Mouse (Mus musculus) ovary, postnatal 10 days (tissue): ENCODE data around the gene Slc27a5.
A peak's percentile ranks its signal among the peaks of the same experiment; 100 is the strongest.

Experiments
- DNase-seq: peaks from one replicate; pipeline ENCODE4 v3.0.0; 2022; ENCODE audit warnings: low spot score

Gene Slc27a5

DNA sequence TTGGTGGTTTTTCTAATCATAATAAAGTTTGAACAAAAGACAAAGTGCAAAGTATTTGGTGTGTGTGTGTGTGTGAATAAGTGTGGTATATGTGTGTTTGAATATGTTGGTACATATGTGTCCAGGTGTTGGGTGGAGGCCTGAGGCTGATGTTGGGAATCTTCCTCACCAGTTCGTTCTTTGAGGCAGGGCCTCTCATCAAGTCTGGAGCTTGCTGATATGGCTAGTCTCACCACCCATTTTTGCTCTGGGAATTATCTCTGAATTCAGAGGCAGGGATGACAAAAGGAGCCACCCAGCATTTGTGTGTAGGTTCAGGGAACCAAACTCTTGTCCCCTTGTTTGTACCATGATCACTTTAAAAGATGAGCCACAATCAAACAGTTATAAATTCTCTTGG, 12.3 kb downstream of the Slc27a5 start:
- no peak for DNase-seq

DNA sequence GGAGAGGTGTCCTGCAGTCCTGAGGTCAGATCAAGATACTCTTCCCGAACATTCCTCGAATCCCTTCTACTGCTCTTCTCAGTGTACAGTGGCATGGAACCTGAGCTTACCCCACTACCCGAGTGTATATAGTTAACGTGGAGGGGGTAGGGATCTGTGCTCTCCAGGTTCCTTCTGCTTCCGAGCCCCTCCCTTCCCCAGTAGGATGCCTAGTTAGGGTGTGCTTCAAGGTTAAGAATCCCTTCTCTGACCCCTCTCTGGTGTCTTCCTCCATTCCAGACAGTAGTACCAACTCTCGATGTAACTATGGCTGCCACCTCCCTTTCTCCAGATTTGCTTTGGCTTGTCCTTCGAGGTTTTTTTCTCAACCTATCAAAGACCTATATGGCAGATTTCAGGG, 17.7 kb downstream of the Slc27a5 start:
- no peak for DNase-seq

DNA sequence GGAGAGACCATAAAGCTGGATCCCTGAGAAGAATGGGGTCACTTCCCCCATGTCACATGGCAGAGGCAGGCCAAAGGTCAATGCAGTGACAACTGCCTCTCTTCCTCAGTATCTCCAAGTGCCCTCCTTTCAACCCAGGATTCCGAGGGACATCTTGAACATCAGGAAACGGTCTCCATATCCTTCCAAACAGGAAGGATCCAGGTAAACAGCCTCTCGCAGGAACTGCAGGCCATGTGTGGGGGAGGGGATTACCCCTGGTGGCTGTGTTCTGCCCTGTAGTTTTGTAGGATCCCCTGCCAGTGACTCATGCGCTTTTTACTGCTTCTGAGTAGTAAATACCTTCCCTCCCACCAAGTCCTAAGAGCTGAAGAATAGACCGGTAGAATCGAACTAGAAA, 18.2 kb downstream of the Slc27a5 start:
- DNase-seq, result no peak

DNA sequence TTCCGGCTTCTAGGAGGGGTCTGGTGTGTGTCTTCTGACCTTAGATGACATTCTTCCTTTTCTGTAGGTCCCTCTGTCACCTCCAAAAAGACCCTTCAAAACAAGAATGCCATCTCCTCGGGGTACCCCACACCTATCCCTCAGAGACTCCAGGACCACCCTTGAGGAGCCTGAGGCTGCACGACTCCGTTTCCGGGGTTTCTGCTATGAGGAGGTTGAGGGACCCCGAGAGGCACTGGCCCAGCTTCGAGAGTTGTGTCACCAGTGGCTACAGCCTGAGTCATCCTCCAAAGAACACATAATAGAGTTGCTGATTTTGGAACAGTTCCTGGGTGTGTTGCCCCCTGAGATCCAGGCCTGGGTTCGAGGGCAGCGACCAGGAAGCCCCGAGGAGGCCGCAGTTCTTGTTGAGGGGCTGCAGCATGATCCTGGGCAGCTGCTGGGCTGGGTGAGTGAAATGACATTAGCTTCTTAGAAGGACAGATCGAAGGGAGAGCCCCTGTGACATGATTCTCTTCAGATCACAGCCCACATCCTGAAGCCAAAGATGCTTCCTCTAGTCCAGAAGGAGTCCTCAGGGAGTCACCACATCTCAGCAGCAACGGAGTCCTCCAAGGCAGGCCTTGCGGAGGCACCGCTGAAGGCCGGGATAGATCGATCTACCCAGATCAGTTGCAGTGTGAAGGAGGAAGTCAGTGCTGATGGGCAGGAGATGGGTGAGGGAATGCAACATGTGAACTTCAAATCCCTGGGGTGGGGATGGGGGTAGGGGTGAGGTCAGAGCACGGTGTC, 18.9 kb downstream of the Slc27a5 start:
- no peak for DNase-seq

DNA sequence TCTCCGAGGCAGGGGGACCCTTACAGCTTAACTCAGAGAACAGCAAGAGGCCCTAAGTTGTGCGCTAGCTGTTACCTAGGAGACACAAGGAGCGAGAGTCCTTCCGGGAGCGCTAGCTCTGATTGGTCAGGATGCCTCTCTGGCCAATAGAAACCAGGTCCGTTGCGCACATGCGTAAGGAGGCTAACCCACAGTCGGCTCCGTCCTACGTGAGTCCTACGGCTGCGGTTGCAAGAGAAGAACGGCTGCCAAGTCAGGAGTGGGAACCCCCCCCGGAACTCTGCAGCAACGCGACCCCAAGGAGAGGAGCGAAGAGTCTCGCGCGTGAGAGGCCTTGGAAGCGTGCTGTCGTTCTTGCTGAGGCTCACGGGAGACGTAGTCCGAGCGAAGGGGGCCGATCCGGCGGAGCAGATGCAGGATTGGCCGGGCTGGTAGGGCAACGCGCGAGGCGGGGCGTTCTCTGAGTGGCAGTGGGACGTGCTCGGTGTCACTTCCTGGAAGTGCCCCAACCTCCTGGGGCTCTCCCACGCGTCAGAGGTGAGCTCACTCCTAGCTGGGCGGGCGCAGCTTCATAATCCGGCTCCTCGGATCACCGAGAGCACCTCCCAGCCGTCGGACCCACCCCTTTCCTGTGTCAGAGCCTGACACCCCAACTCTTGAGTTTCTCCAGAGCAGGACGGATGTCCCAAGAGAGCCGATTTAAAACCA, 20.2 kb downstream of the Slc27a5 start, which contains the start of gene Zfp446:
TSS of gene Zfp446 (plus strand) at position 167 of the 708 bp plus-strand sequence.
- peak; percentile 92 for DNase-seq

DNA sequence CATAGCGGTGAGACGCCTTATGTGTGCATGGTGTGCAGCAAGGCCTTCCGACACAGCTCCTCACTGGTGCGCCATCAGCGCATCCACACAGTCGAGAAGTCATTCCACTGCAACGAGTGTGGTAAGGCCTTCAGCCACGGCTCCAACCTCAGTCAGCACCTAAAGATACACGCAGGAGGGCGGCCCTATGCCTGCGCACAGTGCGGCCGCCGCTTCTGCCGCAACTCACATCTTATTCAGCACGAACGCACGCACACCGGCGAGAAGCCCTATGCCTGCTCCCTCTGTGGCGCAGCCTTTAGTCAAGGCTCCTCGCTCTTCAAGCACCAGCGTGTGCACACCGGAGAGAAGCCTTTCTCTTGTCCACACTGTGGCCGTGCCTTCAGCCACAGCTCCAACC, 27.1 kb downstream of the Slc27a5 start:
- DNase-seq, result no peak

DNA sequence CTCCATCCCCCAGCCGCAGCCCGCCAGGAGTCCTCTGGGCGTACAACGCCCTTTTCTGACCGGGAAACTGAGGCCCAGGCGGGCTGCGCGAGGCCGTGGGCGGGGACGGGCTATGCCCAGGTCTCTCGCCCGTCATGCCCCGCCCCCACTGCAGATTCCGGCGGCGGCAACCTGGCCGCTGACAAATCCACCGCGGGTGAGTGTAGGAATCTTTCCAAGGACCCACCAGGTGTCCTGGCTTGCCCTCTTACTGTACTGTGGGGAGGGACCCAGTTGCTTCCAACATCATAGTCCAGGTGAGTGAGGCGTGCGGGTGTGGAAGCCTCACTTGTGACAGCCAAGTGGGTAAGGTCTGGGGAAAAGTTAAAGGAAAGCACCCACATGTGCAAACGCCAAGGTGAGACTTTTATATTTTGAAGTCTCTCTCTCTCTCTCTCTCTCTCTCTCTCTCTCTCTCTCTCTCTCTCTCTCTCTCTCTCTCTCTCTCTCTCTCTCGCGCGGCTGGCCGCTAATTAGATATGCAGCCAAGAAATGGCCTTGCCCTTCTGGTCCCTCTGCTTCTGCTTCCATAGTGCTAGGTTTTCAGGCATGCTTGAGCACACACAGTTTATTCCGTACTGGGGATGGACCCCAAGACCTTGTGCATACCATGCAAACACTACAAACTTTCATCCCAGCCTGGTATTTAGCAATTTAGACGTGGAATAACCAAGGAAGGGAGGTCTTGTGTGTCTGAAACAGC, 31.7 kb downstream of the Slc27a5 start:
- DNase-seq, result peak; percentile 30

DNA sequence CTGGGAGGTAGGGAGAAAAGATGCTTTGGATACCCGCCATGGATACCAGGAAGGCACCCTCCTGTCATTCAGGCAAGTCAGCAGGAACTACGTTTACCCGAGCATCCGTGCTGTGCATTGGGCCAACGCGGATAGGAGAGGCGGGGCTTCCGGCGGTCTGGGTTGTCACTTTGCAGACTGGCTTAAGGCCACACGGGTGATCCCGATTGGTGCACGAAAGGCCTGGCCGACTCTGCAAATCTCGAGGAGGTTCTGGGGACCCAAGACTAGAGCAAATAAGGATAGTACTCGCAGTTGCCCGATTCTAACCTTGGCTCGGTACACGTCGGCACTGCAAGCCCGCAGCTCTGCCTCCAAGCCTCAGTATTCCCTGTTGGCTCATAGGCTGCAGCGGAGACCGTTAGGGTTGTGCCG, 32.3 kb downstream of the Slc27a5 start, which contains the start of gene Zfp324:
TSS of gene Zfp324 (plus strand) at position 161 of the 414 bp plus-strand sequence.
- peak; percentile 72 for DNase-seq

DNA sequence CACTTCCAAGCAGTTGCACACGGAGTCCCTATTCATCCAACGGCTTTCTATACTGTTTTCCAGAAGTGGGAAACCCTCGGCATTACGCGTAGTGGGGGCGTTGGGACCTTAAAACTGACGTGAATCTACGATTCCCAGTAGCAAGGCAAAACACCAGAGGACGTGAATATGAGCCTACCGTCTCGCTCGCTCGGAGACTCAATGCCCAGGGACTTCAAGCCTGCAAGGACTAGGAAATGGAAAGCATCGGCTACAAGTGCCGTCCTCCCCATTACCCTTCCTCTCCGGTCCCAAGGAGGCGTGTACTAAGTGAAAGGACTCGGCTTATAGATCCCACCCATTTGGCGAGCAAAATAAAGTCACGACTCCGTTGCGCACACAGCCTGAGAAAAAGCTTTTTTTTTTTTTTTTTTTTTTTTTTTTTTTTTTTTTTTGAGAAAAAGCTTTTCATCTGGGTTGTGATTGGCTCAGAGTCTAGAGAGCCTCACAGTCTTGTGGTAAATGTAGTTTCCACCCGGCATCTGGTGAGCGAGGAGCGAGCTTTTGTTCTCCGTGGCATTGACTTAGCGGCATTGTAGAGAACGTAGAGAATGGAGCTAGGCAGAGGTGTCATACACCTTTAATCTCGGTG, 36.4 kb downstream of the Slc27a5 start:
- DNase-seq, result peak; percentile 18

DNA sequence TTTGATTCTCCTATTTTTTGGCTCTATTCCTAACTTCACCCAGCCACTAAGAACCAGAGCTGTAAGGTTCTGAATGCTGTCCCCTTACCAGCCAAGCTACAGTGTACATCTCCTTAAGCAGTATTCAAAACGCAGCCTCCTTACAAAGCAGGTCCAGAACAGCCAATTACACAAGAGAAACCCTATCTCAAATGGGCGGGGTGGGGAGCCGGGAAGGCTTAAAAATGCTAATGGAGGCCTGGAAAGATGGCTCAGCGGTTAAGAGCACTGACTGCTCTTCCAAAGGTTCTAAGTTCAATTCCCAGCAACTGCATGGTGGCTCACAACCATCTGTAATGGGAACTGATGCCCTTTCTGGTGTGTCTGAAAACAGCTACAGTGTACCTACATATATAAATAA, 38.3 kb downstream of the Slc27a5 start:
- no peak for DNase-seq

DNA sequence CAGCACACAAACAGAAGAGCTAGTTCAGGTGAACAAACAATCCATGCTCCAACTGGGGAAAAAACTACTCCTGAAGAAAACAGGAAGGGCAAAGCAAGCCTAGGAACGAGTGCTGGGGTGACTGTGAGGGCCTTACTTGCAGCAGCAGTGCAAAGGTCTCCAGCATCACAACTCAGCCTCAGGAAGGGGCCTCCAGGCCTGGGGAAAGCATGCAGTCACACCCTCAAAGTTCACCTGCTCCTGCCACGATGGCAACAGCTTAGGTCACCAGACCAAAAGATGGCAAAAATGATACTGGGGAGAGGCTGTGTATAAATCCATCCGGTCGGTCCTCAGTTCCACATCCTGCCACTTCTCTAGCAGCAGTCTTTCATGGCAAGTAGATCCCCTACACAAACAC, 39.0 kb downstream of the Slc27a5 start:
- DNase-seq, result no peak

DNA sequence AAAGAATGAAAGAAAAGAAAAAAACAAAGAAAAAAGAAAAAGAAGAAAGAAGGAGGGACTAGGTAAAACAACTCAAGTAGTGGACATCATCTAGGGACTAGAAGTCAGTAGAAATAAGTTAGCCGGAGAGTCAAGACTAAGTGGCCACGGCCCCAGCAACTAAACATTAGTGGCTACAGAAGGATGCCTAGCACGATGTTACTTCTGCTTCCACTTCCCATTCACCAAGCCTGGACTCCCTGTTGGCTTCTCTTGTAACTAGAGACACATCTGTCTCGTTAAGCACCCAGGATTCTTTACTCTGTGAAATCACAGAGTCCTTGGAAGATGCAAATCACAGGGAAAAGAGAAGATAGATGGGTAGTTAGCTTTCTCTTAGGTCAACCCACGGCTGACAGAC, 40.5 kb downstream of the Slc27a5 start:
- no peak for DNase-seq

DNA sequence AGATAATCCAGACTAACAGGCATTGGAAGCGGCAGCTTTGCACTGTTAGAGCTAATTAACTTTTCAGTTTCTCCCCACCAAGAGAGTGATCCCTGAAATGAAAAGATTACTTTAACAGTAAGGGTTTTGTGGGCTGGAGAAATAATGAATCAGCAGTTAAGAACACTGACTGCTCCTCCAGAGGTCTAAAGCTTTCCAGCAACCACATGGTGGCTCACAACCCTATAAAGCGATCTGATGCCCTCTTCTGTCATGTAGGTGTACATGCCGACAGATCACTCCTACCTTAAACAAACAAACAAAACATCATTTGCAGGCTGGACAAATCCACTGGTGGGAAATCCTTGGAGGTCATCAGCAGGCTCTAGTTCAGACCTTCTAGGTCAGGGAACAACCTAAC, 43.1 kb downstream of the Slc27a5 start:
- no peak for DNase-seq

DNA sequence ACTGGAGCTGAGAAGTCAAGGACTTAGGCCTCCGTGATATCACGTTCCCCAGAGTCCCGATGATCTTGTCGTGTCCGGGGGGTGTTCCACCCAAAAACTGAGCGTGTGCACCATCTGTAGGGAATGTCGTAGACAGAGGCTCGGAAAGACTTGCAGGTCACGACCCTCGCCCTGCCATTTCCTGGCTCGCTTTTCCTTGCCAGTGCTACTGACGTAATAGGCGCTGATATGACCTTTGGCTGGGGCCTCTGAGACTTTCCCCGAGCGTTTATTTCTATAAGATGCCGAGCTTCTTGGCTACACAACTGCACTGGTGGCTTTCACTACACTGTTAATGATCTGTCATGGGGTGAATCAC, 48.1 kb downstream of the Slc27a5 start:
- no peak for DNase-seq

DNA sequence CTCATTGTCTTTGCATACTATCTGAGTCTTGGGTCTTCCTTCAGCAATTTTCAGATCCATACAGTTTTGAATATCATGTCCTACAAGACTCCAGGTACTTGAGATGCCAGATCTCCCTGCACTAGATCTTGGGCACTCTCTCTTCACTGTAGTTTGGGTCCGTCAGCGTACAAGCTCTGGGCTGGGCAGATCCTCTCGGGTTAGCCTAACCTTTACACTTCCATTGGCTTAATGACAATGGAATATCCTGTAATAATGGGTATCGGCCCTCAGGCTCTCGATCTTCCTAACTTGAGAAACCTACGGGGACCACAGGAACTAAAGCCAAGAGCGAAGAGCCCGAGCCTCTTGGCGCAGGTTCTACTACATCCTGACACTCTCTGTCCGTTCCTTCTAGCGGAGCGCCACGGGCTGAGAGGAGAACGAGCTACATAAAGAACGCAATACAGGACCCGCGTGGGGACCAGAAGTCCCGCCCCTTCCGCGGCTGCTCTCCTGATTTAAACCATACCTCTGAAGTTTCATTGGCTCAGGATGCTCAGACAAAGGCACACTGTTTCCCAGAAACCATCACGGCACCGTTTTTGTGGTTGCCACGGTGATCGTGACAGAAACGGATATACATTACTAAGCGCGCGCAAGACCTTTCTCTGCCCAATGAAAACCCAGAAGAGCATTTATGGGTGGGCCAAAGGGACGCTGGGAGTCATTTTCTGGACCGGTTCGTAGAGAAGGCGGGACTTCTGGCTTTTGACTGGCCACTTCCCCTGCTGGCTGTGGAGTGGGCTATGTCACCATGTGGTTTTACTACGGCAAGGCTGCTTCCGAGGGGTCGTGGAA, 48.7 kb downstream of the Slc27a5 start:
- DNase-seq, result peak; percentile 78

DNA sequence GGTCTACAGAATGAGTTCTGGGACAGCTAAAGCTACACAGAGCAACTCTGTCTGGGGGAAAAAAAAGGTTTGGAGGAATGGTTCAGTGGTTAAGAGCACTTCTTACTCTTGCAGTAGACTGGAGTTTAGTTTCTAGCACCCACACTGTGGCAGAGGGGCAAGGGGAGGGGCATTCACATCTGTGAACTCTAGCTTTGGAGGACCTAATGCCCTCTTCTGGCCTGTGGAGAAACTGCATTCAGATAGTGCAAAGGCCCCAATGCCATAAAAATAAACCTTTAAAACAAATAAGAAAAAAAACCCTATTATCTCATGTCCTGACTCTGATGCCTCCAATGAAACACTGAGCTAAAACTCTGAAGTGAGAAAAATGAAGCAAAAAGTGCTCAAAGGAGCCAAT, 54.5 kb downstream of the Slc27a5 start:
- DNase-seq, result no peak

DNA sequence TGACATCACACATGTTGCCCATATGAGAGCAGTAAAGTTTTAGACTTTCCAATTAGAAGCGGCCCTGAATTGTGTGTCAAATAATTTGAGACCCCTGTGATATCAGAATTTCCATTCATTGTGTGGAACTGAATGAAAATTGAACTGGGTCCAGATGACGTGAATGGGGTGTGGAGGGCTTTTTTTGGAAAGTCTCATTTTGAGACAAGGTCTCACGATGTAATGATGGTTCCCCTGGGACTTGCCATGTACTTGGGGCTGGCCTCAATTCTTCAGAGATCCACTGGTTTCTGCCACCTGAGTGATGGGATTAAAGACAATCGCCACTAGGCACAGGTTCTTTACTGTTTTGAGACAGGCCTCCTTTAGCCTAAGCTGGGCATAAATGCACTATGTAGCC, 57.4 kb downstream of the Slc27a5 start:
- no peak for DNase-seq
